Comparison of ENCODE assay signal across 28 mouse cellular contexts in genomic region chr8:85086238-85086637, GRCm38 (mm10). TPM values are rescaled to one million over a fixed set of nuclear protein-coding genes. Genes with fewer than 3 reads are reported as not detected.
DNase-seq lines count a peak whose midpoint lies in the region; ATAC-seq and TF ChIP-seq lines count a peak whose summit lies in the region.
"Had no signal": no experiment of that assay in that cellular context is flagged by ENCODE, and none has a peak within 500 bp of the region (broad histone marks: within the 10 kb centered on the region; RNA-seq: fewer than 3 reads in every experiment).

No protein-coding gene starts in this region.

- in situ Hi-C loops in CH12.LX (cut with MboI; ENCODE audit: low pct_ligation_motif_present, low pct_unique_long_range_greater_than_20kb, low sequenced_read_pairs) = no loop called here

- no peak overlapping the region for H3K4me2 ChIP-seq in kidney, postnatal 0 days (ENCODE audit: low read length)
- no peak overlapping the region for H3K4me2 ChIP-seq in kidney, embryonic 15.5 days
- no peak overlapping the region for H3K4me2 ChIP-seq in lung, embryonic 14.5 days
- no peak overlapping the region for H3K4me2 ChIP-seq in CH12.LX (ENCODE audit: insufficient read depth, low read depth, poor library complexity, severe bottlenecking)
- no peak overlapping the region for H3K4me2 ChIP-seq in forebrain, embryonic 14.5 days (ENCODE audit: low read length)
- H3K4me2 ChIP-seq: embryonic facial prominence, embryonic 15.5 days; heart, embryonic 15.5 days; lung, embryonic 15.5 days; midbrain, embryonic 15.5 days; stomach, embryonic 15.5 days had no signal

- no peaks in the 10 kb centered on the region; the same call in 1 of the 2 replicates for H3K4me1 ChIP-seq in kidney, postnatal 0 days (replicated peaks; ENCODE audit: insufficient read depth, low read length)
- H3K4me1 ChIP-seq in kidney, embryonic 15.5 days = peaks cover 29% of the 10 kb centered on the region
- H3K4me1 ChIP-seq in lung, embryonic 14.5 days (ENCODE audit: insufficient read depth) = peaks cover 11% of the 10 kb centered on the region
- H3K4me1 ChIP-seq in lung, adult 2 months (ENCODE audit: control insufficient read depth, insufficient read depth, low read length) = peaks cover 9% of the 10 kb centered on the region
- peaks cover 7 to 32% of the 10 kb centered on the region in 2 experiments; a peak in 3 of 4 replicates for H3K4me1 ChIP-seq in CH12.LX (ENCODE audit: control insufficient read depth in 1 of 2, insufficient read depth in 2 of 2)
- peaks cover 14% of the 10 kb centered on the region for H3K4me1 ChIP-seq in forebrain, embryonic 14.5 days (ENCODE audit: control insufficient read depth, insufficient read depth, low read length)

- TF ChIP-seq EP300 in CH12.LX (IDR thresholded peaks at IDR 0.05; ENCODE audit: low read length) = no peak

- peak; percentile 15 for DNase-seq in kidney, postnatal 0 days (ENCODE audit: low spot score)
- DNase-seq in lung, embryonic 14.5 days = peak; percentile 34
- DNase-seq in lung, adult 2 months = no peak
- peak; percentile 46 for DNase-seq in 416B (ENCODE audit: low read depth)
- DNase-seq in CH12.LX (ENCODE audit: extremely low read depth) = no peak
- DNase-seq in embryo, embryonic 10.5 days (ENCODE audit: low spot score) = no peak
- no peak for DNase-seq in forebrain, embryonic 14.5 days (ENCODE audit: low spot score)
- DNase-seq: adrenal gland, postnatal 14 days; cerebellum, adult 11-12 months; cerebellum, postnatal 25 days; gastrocnemius, postnatal 10 days; heart, adult 18-20 months; kidney, adult 18-20 months; right cerebral cortex, postnatal 25 days had no signal

- TF ChIP-seq CTCF in kidney, postnatal 0 days (IDR thresholded peaks at IDR 0.05; ENCODE audit: low read depth) = peak; percentile 45
- TF ChIP-seq CTCF in lung, embryonic 14.5 days (IDR thresholded peaks at IDR 0.05; ENCODE audit: low read depth) = no peak
- no peak for TF ChIP-seq CTCF in lung, adult 2 months (IDR thresholded peaks at IDR 0.05; ENCODE audit: insufficient read depth, low read length)
- TF ChIP-seq CTCF in CH12.LX (conservative IDR thresholded peaks at IDR 0.05 in 1 of 2, IDR thresholded peaks at IDR 0.05 in 1 of 2; ENCODE audit: low read depth in 2 of 2, low read length in 2 of 2) = peak in 1 of 2 experiments; percentile 45; a peak in 2 of 4 replicates

- dilution Hi-C loops in CH12.LX (cut with MboI; ENCODE audit: extremely low pct_ligation_motif_present, extremely low pct_unique_long_range_greater_than_20kb, low sequenced_read_pairs) = no loop called here

- TF ChIP-seq POLR2A in lung, adult 2 months (IDR thresholded peaks at IDR 0.05; ENCODE audit: borderline replicate concordance, extremely low read depth, low read depth, low read length) = no peak
- TF ChIP-seq POLR2A in CH12.LX (IDR thresholded peaks at IDR 0.05; ENCODE audit: low read depth, low read length) = no peak

- WGBS in kidney, postnatal 0 days = 84% methylated on average over 3 of the region's 3 CpGs
- WGBS in kidney, embryonic 15.5 days = 81% methylated on average over 3 of the region's 3 CpGs
- 78% methylated on average over 3 of the region's 3 CpGs for WGBS in lung, embryonic 14.5 days
- 90% methylated on average over 3 of the region's 3 CpGs for WGBS in lung, adult 2 months
- WGBS in forebrain, embryonic 14.5 days = 80% methylated on average over 3 of the region's 3 CpGs

- H3K9me3 ChIP-seq in kidney, postnatal 0 days (replicated peaks; ENCODE audit: low read length) = no peaks in the 10 kb centered on the region
- no peaks in the 10 kb centered on the region for H3K9me3 ChIP-seq in kidney, embryonic 15.5 days (replicated peaks)
- H3K9me3 ChIP-seq in lung, embryonic 14.5 days (ENCODE audit: low read depth, low read length) = no peaks in the 10 kb centered on the region
- no peaks in the 10 kb centered on the region for H3K9me3 ChIP-seq in CH12.LX (replicated peaks; ENCODE audit: low read length)
- H3K9me3 ChIP-seq in forebrain, embryonic 14.5 days (replicated peaks; ENCODE audit: control insufficient read depth, low read length) = no peaks in the 10 kb centered on the region
- H3K9me3 ChIP-seq: embryonic facial prominence, embryonic 15.5 days; heart, embryonic 15.5 days; lung, embryonic 15.5 days; megakaryocyte, embryonic 14.5 days; midbrain, embryonic 15.5 days; stomach, embryonic 15.5 days had no signal

- no peak for ATAC-seq in kidney, postnatal 0 days (replicated peaks; ENCODE audit: low FRiP score, low read depth)
- no peak for ATAC-seq in kidney, embryonic 15.5 days (replicated peaks; ENCODE audit: low FRiP score)
- no peak for ATAC-seq in lung, embryonic 14.5 days (ENCODE audit: insufficient read depth)
- ATAC-seq in forebrain, embryonic 14.5 days = no peak
- ATAC-seq: hindbrain, embryonic 16.5 days; midbrain, embryonic 15.5 days had no signal

- no peak overlapping the region for H3K27ac ChIP-seq in kidney, postnatal 0 days
- H3K27ac ChIP-seq in kidney, embryonic 15.5 days = no peak overlapping the region
- no peak overlapping the region for H3K27ac ChIP-seq in lung, embryonic 14.5 days (ENCODE audit: low read depth)
- H3K27ac ChIP-seq in CH12.LX (ENCODE audit: insufficient read depth, low read depth) = no peak overlapping the region
- no peak overlapping the region for H3K27ac ChIP-seq in forebrain, embryonic 14.5 days (ENCODE audit: low read depth, low read length)
- H3K27ac ChIP-seq: embryonic facial prominence, embryonic 15.5 days; heart, embryonic 15.5 days; lung, embryonic 15.5 days; midbrain, embryonic 15.5 days; stomach, embryonic 15.5 days had no signal

- peak; percentile 11 for TF ChIP-seq RAD21 in CH12.LX (IDR thresholded peaks at IDR 0.05; ENCODE audit: low read depth, low read length)

- H3K9ac ChIP-seq in kidney, postnatal 0 days (ENCODE audit: low read depth, low read length) = no peak overlapping the region
- H3K9ac ChIP-seq in kidney, embryonic 15.5 days = no peak overlapping the region
- no peak overlapping the region for H3K9ac ChIP-seq in lung, embryonic 14.5 days
- no peak overlapping the region for H3K9ac ChIP-seq in CH12.LX (ENCODE audit: insufficient read depth, low read depth)
- H3K9ac ChIP-seq in forebrain, embryonic 14.5 days (ENCODE audit: low read length) = no peak overlapping the region
- H3K9ac ChIP-seq: embryonic facial prominence, embryonic 15.5 days; heart, embryonic 15.5 days; lung, embryonic 15.5 days; midbrain, embryonic 15.5 days; stomach, embryonic 15.5 days had no signal

- H3K79me2 ChIP-seq in CH12.LX (replicated peaks; ENCODE audit: control insufficient read depth, extremely low read depth, insufficient read depth, poor library complexity, severe bottlenecking) = peaks cover 16% of the 10 kb centered on the region

- H3K4me3 ChIP-seq in kidney, postnatal 0 days (replicated peaks; ENCODE audit: low read depth, low read length) = no peak overlapping the region
- H3K4me3 ChIP-seq in kidney, embryonic 15.5 days (replicated peaks) = no peak overlapping the region
- H3K4me3 ChIP-seq in lung, embryonic 14.5 days (ENCODE audit: low read depth, low read length) = no peak overlapping the region
- no peak overlapping the region for H3K4me3 ChIP-seq in lung, adult 2 months (replicated peaks; ENCODE audit: extremely low read depth, low read depth, low read length)
- H3K4me3 ChIP-seq in CH12.LX (replicated peaks in 1 of 3; ENCODE audit: low read depth in 2 of 3, low read length in 2 of 3, poor library complexity in 1 of 3) = no peak overlapping the region
- no peak overlapping the region for H3K4me3 ChIP-seq in forebrain, embryonic 14.5 days (ENCODE audit: low read depth, low read length)
- H3K4me3 ChIP-seq: embryonic facial prominence, embryonic 15.5 days; heart, embryonic 15.5 days; lung, embryonic 15.5 days; midbrain, embryonic 15.5 days; stomach, embryonic 15.5 days had no signal

- H3K36me3 ChIP-seq in kidney, postnatal 0 days (ENCODE audit: insufficient read depth, low read length) = peaks cover 25% of the 10 kb centered on the region
- H3K36me3 ChIP-seq in kidney, embryonic 15.5 days = peaks cover 43% of the 10 kb centered on the region
- H3K36me3 ChIP-seq in lung, embryonic 14.5 days (ENCODE audit: insufficient read depth) = peaks cover 36% of the 10 kb centered on the region
- peaks cover 41 to 52% of the 10 kb centered on the region in 2 experiments for H3K36me3 ChIP-seq in CH12.LX (replicated peaks in 1 of 2; ENCODE audit: control insufficient read depth in 1 of 2, insufficient read depth in 1 of 2, low read length in 1 of 2)
- peaks cover 29% of the 10 kb centered on the region; the same call in 1 of the 2 replicates for H3K36me3 ChIP-seq in forebrain, embryonic 14.5 days (ENCODE audit: control insufficient read depth, insufficient read depth, low read length)

- no peaks in the 10 kb centered on the region for H3K27me3 ChIP-seq in kidney, postnatal 0 days (ENCODE audit: insufficient read depth, low read length)
- H3K27me3 ChIP-seq in kidney, embryonic 15.5 days = no peaks in the 10 kb centered on the region
- no peaks in the 10 kb centered on the region for H3K27me3 ChIP-seq in lung, embryonic 14.5 days (ENCODE audit: insufficient read depth, low read length)
- H3K27me3 ChIP-seq in CH12.LX (replicated peaks) = no peaks in the 10 kb centered on the region
- H3K27me3 ChIP-seq in forebrain, embryonic 14.5 days (replicated peaks; ENCODE audit: control insufficient read depth, insufficient read depth, low read length) = no peaks in the 10 kb centered on the region
- H3K27me3 ChIP-seq: embryonic facial prominence, embryonic 15.5 days; heart, embryonic 15.5 days; lung, embryonic 15.5 days; megakaryocyte, embryonic 14.5 days; midbrain, embryonic 15.5 days; stomach, embryonic 15.5 days had no signal

RNA-seq across cellular contexts. Expression of gene Man2b1, which starts 3.2 kb away (rescaled TPM):
- polyA plus RNA-seq in kidney, postnatal 0 days (2015; fragmentation: Nextera tagmentation; extraction: Ambion mirVana) = 40.1 and 42.3 TPM in 2 replicates
- polyA plus RNA-seq in kidney, embryonic 15.5 days (2015; fragmentation: Nextera tagmentation; extraction: Ambion mirVana) = 39.2 and 41.5 TPM in 2 replicates
- 32.7 and 33.9 TPM in 2 replicates for polyA plus RNA-seq in lung, embryonic 14.5 days (2014; fragmentation: Nextera tagmentation; extraction: Ambion mirVana)
- 74.1 and 87.1 TPM in 2 replicates for polyA plus RNA-seq in lung, adult 2 months (2012; rRNA removed)
- 45.6 and 47.9 TPM in 2 replicates for total RNA-seq in CH12.LX (2012; rRNA removed)
- 29.1 and 29.7 TPM in 2 replicates for total RNA-seq in CH12.LX (2014; rRNA removed)
- polyA plus RNA-seq in CH12.LX (2012; ENCODE audit: insufficient read length, low read depth) = 36.8 and 40.7 TPM in 2 replicates
- 10.8 and 14.5 TPM in 2 replicates for polyA plus RNA-seq in forebrain, embryonic 14.5 days (2014; fragmentation: Nextera tagmentation; extraction: Ambion mirVana)

RNA-seq across cellular contexts. Expression of gene Wdr83, which starts 5.1 kb away (rescaled TPM):
- 33.8 and 36.7 TPM in 2 replicates for polyA plus RNA-seq in kidney, postnatal 0 days (2015; fragmentation: Nextera tagmentation; extraction: Ambion mirVana)
- polyA plus RNA-seq in kidney, embryonic 15.5 days (2015; fragmentation: Nextera tagmentation; extraction: Ambion mirVana) = 43.3 and 45.1 TPM in 2 replicates
- 42.9 and 45.3 TPM in 2 replicates for polyA plus RNA-seq in lung, embryonic 14.5 days (2014; fragmentation: Nextera tagmentation; extraction: Ambion mirVana)
- 21.2 and 33.1 TPM in 2 replicates for polyA plus RNA-seq in lung, adult 2 months (2012; rRNA removed)
- total RNA-seq in CH12.LX (2012; rRNA removed) = 24.6 and 25.8 TPM in 2 replicates
- total RNA-seq in CH12.LX (2014; rRNA removed) = 4.8 and 5.5 TPM in 2 replicates
- polyA plus RNA-seq in CH12.LX (2012; ENCODE audit: insufficient read length, low read depth) = 34.4 and 35.6 TPM in 2 replicates
- 49.7 and 50.1 TPM in 2 replicates for polyA plus RNA-seq in forebrain, embryonic 14.5 days (2014; fragmentation: Nextera tagmentation; extraction: Ambion mirVana)

RNA-seq across cellular contexts. Expression of gene Wdr83os, which starts 5.7 kb away (rescaled TPM):
- 152 and 156 TPM in 2 replicates for polyA plus RNA-seq in kidney, postnatal 0 days (2015; fragmentation: Nextera tagmentation; extraction: Ambion mirVana)
- polyA plus RNA-seq in kidney, embryonic 15.5 days (2015; fragmentation: Nextera tagmentation; extraction: Ambion mirVana) = 141 TPM in 2 replicates
- 155 and 158 TPM in 2 replicates for polyA plus RNA-seq in lung, embryonic 14.5 days (2014; fragmentation: Nextera tagmentation; extraction: Ambion mirVana)
- 97.1 and 120 TPM in 2 replicates for polyA plus RNA-seq in lung, adult 2 months (2012; rRNA removed)
- total RNA-seq in CH12.LX (2012; rRNA removed) (34.3 and 40.9 TPM in 2 replicates), CH12.LX (2014; rRNA removed) (38.5 and 43.5 TPM in 2 replicates)
- 98.3 and 103 TPM in 2 replicates for polyA plus RNA-seq in CH12.LX (2012; ENCODE audit: insufficient read length, low read depth)
- polyA plus RNA-seq in forebrain, embryonic 14.5 days (2014; fragmentation: Nextera tagmentation; extraction: Ambion mirVana) = 147 and 170 TPM in 2 replicates

RNA-seq across cellular contexts. Expression of gene Dhps, which starts 14.7 kb away (rescaled TPM):
- 55.7 and 59.7 TPM in 2 replicates for polyA plus RNA-seq in kidney, postnatal 0 days (2015; fragmentation: Nextera tagmentation; extraction: Ambion mirVana)
- polyA plus RNA-seq in kidney, embryonic 15.5 days (2015; fragmentation: Nextera tagmentation; extraction: Ambion mirVana) = 68.8 and 72.3 TPM in 2 replicates
- 60.3 and 61.5 TPM in 2 replicates for polyA plus RNA-seq in lung, embryonic 14.5 days (2014; fragmentation: Nextera tagmentation; extraction: Ambion mirVana)
- polyA plus RNA-seq in lung, adult 2 months (2012; rRNA removed) = 45.9 and 49.9 TPM in 2 replicates
- total RNA-seq in CH12.LX (2012; rRNA removed) (44.7 and 66.4 TPM in 2 replicates), CH12.LX (2014; rRNA removed) (60.1 and 64.6 TPM in 2 replicates)
- 77.3 and 88.5 TPM in 2 replicates for polyA plus RNA-seq in CH12.LX (2012; ENCODE audit: insufficient read length, low read depth)
- polyA plus RNA-seq in forebrain, embryonic 14.5 days (2014; fragmentation: Nextera tagmentation; extraction: Ambion mirVana) = 83.4 and 85.3 TPM in 2 replicates

RNA-seq across cellular contexts. Expression of gene Gm5741, which starts 18.5 kb away (rescaled TPM):
- not detected in 2 replicates for polyA plus RNA-seq in kidney, postnatal 0 days (2015; fragmentation: Nextera tagmentation; extraction: Ambion mirVana)
- 0.66 and 0.82 TPM in 2 replicates for polyA plus RNA-seq in kidney, embryonic 15.5 days (2015; fragmentation: Nextera tagmentation; extraction: Ambion mirVana)
- polyA plus RNA-seq in lung, embryonic 14.5 days (2014; fragmentation: Nextera tagmentation; extraction: Ambion mirVana) = 0.72 TPM in 1 of 2 replicates, not detected in the other
- not detected in 2 replicates for polyA plus RNA-seq in lung, adult 2 months (2012; rRNA removed)
- not detected in 2 replicates for total RNA-seq in CH12.LX (2012; rRNA removed)
- total RNA-seq in CH12.LX (2014; rRNA removed) = not detected in 2 replicates
- polyA plus RNA-seq in CH12.LX (2012; ENCODE audit: insufficient read length, low read depth) = 1.0 TPM in 1 of 2 replicates, not detected in the other
- 0.88 TPM in 1 of 2 replicates, not detected in the other for polyA plus RNA-seq in forebrain, embryonic 14.5 days (2014; fragmentation: Nextera tagmentation; extraction: Ambion mirVana)
- total RNA-seq: adrenal gland, postnatal 14 days; gastrocnemius, postnatal 10 days; heart, adult 18-20 months; hematopoietic stem cell, adult 5-6 weeks; layer of hippocampus, postnatal 25 days; left cerebral cortex, postnatal 14 days; MEL; neutrophil, adult 5-6 weeks had no signal
- polyA plus RNA-seq: heart, embryonic 15.5 days; lung, embryonic 15.5 days; thymus, postnatal 0 days had no signal

Comparison
In these comparisons a context has a peak if more than half of its experiments do, and no peak if none do; other contexts are left out.
1. DNase-seq: peak in kidney, postnatal 0 days (single experiment), lung, embryonic 14.5 days (single experiment) and 416B (single experiment); none in lung, adult 2 months (single experiment), CH12.LX (single experiment), embryo, embryonic 10.5 days (single experiment) and forebrain, embryonic 14.5 days (single experiment).